Mouse (Mus musculus) intestine, embryonic 14.5 days (tissue): ENCODE data around the gene Coasy. TPM values are rescaled to one million over a fixed set of nuclear protein-coding genes. Genes with fewer than 3 reads are reported as not detected.

ENCODE experiments used
- ATAC-seq: fragments of 200-750 bp; cut with Nextera tagmentation; replicated peaks from 2 replicates; pipeline ENCODE4 v1.8.0; 2017; ENCODE audit warnings: low read depth, moderate number of reproducible peaks, moderate TSS enrichment, moderate library complexity; ENCODE audit not compliant: low FRiP score, low TSS enrichment
- DNase-seq: peaks from one replicate; pipeline ENCODE4 v3.0.0-alpha.2; 2018; ENCODE audit warnings: low spot score
- H3K27ac ChIP-seq: fragments of 300-500 bp; sonication (generic); 2 replicates; pipeline ENCODE4 v1.5.1; 2014; ENCODE audit warnings: low read depth, mild to moderate bottlenecking, control low read depth
- H3K27me3 ChIP-seq: fragments of 300-500 bp; sonication (generic); replicated peaks from 2 replicates; pipeline ENCODE4 v1.6.1; 2014; ENCODE audit warnings: low read length, control low read depth; ENCODE audit not compliant: control insufficient read depth, insufficient read depth
- H3K36me3 ChIP-seq: fragments of 300-500 bp; sonication (generic); 2 replicates; pipeline ENCODE4 v1.6.1; 2014; ENCODE audit warnings: low read length, control low read depth; ENCODE audit not compliant: control insufficient read depth, insufficient read depth
- H3K4me1 ChIP-seq: fragments of 300-500 bp; sonication (generic); replicated peaks from 2 replicates; pipeline ENCODE4 v1.6.1; 2014; ENCODE audit warnings: low read length, control low read depth, mixed read lengths; ENCODE audit not compliant: control insufficient read depth, insufficient read depth
- H3K4me2 ChIP-seq: fragments of 300-500 bp; sonication (generic); 2 replicates; pipeline ENCODE4 v1.6.1; 2014; ENCODE audit warnings: low read length
- H3K4me3 ChIP-seq: fragments of 300-500 bp; sonication (generic); 2 replicates; pipeline ENCODE4 v1.5.1; 2014; ENCODE audit warnings: low read depth, low read length, control low read depth, mixed read lengths
- H3K9ac ChIP-seq: fragments of 300-500 bp; sonication (generic); 2 replicates; pipeline ENCODE4 v1.6.1; 2014; ENCODE audit warnings: mild to moderate bottlenecking, low read length
- H3K9me3 ChIP-seq: fragments of 300-500 bp; sonication (generic); 2 replicates; pipeline ENCODE4 v1.6.1; 2016; ENCODE audit warnings: low read length, control low read depth; ENCODE audit not compliant: control insufficient read depth
- WGBS: fragments of 180-500 bp; shearing (Covaris S2); extraction: QIAGEN DNeasy Blood & Tissue Kit; methylation state at CpG from one replicate; pipeline ENCODE4 v1.1.7; 2014; 5-methylcytosine and 5-hydroxymethylcytosine counted together
- polyA plus RNA-seq: library from polyadenylated mRNA; unstranded; fragments of >200 nt; fragmentation: Nextera tagmentation; extraction: Ambion mirVana; gene quantifications from 2 replicates; pipeline ENCODE4 v1.2.1, GENCODE M21; 2014

Coasy gene
- polyA plus RNA-seq, 1 experiment from 2014 or later: 39.7 TPM

DNA sequence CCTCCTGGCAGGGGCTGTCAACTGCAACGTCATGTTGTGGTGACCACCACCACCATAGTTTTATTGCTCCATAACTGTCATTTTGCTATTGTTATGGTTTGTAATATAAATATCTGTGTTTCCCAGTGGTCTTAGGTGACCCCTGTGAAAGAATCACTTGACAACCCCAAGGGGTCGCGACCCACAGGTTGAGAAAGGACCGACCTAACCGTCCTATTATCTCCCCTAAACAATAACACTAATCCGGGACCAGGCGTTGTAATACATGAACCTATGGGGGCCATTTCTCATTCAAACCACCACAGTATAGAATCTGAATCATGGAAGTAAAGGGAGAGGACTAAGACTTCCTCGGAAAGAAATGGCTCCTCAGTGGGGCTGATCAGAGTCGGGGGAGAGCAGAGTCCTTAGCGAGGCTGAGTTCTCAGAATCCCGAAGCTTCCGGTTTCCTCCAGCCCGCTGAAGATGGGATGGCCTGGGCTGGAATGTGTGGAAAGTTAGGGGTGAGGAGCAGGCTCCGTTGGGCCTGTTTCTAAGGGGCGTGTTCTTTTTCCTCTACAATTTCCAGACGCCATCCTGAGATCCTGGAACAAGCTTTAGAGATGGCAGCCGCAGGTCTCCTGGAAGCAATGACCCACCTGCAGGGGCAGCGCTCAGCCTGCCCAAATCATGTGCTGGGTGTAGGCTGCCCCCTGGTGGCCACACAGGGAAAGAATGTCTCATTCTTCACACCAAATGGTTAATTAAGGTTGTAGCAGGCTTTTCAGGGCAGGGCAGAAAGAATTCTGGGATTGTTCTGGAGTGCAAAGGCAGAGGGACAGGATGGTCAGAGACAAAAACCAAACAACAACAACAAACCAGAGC lies 15.6 kb upstream of the Coasy start:
- Histone ChIP-seq H3K4me1 (peaks cover 38% of the 10 kb centered on the region), H3K4me2 (peak overlapping the region; percentile 50), H3K27me3 (0 out of 2 replicates have a peak, but pooled peaks cover 3% of the 10 kb centered on the region), H3K4me3 (peak overlapping the region; percentile 15), H3K36me3 (no peaks in the 10 kb centered on the region), H3K27ac (no peak overlapping the region), H3K9me3 (no peaks in the 10 kb centered on the region), H3K9ac (no peak overlapping the region)
- DNase-seq (peak; percentile 94), ATAC-seq (peak; percentile 16; the same call in 1 of the 2 replicates)
- WGBS: 21% methylated on average over 18 of the region's 18 CpGs

DNA sequence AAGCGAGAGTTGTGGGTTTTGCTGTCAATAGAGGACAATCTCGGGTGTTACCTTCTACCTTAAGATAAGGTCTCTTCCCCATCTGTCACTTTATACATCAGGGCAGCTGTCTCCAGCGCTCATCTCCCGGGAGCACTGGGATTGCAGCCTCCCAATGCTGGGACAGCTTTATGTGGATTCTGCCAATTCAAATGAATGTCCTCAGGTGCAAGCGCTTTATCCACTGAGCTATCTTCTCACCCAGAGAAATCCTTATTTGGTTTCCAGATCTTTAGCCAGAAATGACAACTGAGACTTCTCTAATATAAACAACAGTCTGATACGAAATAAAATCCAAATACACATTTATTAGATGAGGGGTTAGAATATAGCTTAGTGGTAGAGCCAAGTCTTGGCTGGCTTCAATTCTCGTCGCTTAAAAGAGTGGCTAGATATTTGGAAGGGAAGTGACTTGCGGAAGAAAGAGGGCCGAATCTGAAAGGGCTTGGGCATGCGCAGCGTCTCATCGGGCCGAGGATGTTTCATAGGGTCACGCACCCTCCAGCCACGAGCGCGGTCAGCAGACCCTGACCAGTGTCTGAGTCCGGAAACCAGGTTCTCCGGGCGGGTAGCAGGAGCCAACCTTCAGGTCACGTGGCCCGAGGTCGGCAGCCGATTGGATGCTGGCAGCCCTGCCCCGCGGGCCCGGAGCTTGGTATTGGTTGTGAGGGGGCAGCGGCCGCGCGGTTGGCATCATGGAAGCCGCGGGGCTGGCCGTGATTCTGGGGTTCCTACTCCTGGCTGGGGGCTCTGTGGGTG lies 12.8 kb upstream of the Coasy start, which contains the start of gene Naglu:
Gene Naglu (plus strand): TSS at position 622 of the 798 bp plus-strand sequence.
- 4% methylated on average over 35 of the region's 35 CpGs for WGBS
- no peak within 1 kb of the TSS for H3K27ac ChIP-seq

GRCm38 (mm10) chr11:101070189-101070527 lies 12.2 kb upstream of the Coasy start:
- Histone ChIP-seq H3K27me3 (0 out of 2 replicates have a peak, but pooled peaks cover 3% of the 10 kb centered on the region), H3K4me2 (peak overlapping the region; percentile 99), H3K9me3 (no peaks in the 10 kb centered on the region), H3K4me1 (peaks cover 11% of the 10 kb centered on the region; the same call in 1 of the 2 replicates), H3K27ac (no peak overlapping the region), H3K36me3 (no peaks in the 10 kb centered on the region), H3K4me3 (peak overlapping the region; percentile 70), H3K9ac (peak overlapping the region; percentile 64)
- ATAC-seq: peak; percentile 40
- whole genome bisulfite sequencing: 0% methylated on average over 36 of the region's 36 CpGs
- DNase-seq: no peak

More for the DNA sequence above, 12.8 kb upstream of the Coasy start, which contains the start of gene Naglu:
- Histone ChIP-seq H3K36me3 (no peaks in the 10 kb centered on the region), H3K4me3 (peak within 1 kb of the TSS; percentile 70), H3K27me3 (0 out of 2 replicates have a peak, but pooled peaks cover 3% of the 10 kb centered on the region), H3K4me2 (peak within 1 kb of the TSS; percentile 99), H3K4me1 (peaks cover 12% of the 10 kb centered on the region; the same call in 1 of the 2 replicates), H3K9me3 (no peaks in the 10 kb centered on the region), H3K9ac (peak within 1 kb of the TSS; percentile 64)
- DNase-seq (peak; percentile 93), ATAC-seq (peak; percentile 76)

DNA sequence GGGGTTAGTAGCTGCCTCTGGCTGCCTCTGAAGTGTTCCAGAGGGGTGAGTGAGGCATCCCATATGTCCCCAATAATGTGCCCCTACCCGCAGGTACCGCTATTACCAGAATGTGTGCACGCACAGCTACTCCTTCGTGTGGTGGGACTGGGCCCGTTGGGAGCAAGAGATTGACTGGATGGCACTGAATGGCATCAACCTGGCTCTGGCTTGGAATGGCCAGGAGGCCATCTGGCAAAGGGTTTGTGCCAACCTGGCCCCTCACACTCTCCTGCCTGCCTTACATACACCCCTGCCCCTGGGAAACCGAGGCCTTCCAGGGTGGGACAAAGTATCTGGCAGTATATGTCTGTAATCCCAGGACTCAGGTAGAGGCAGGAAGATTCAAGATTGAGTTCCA lies 11.4 kb upstream of the Coasy start:
- ATAC-seq (no peak), DNase-seq (no peak)
- Histone ChIP-seq H3K4me3 (no peak overlapping the region), H3K9me3 (no peaks in the 10 kb centered on the region), H3K4me1 (peaks cover 11% of the 10 kb centered on the region; the same call in 1 of the 2 replicates), H3K36me3 (no peaks in the 10 kb centered on the region), H3K9ac (no peak overlapping the region), H3K4me2 (peak overlapping the region; percentile 99; the same call in 1 of the 2 replicates), H3K27me3 (0 out of 2 replicates have a peak, but pooled peaks cover 3% of the 10 kb centered on the region), H3K27ac (no peak overlapping the region)
- WGBS: 76% methylated on average over 6 of the region's 6 CpGs

DNA sequence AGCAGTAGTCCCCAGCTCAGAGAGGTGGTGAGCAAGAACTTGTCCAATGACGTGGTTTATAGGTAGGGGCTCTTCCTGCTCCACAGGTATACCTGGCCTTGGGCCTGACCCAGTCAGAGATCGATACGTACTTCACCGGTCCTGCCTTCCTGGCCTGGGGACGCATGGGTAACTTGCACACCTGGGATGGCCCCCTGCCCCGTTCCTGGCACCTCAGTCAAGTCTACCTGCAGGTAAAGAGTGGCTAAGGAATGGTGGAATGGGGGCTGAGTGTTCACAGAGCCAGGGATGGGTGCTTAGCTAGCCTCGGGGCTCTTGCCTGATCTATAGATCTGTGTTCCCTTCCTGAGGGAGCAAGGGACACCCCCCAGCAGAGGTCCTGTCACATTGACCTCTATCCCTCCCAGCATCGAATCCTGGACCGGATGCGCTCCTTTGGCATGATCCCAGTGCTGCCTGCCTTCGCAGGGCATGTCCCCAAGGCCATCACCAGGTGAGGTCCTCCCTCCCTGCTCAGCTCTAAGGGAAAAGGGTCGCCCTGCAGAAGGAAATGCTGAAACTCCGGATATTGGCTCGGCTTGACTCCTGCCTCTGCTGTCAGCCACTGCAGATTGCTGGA lies 10.4 kb upstream of the Coasy start:
- no peak for DNase-seq
- no peak for ATAC-seq
- Histone ChIP-seq H3K4me3 (no peak overlapping the region), H3K9ac (no peak overlapping the region), H3K4me1 (peaks cover 5% of the 10 kb centered on the region; the same call in 1 of the 2 replicates), H3K9me3 (no peaks in the 10 kb centered on the region), H3K36me3 (no peaks in the 10 kb centered on the region), H3K27ac (no peak overlapping the region), H3K27me3 (peaks cover 5% of the 10 kb centered on the region; the same call in 1 of the 2 replicates), H3K4me2 (no peak overlapping the region)
- 78% methylated on average over 14 of the region's 14 CpGs for WGBS

DNA sequence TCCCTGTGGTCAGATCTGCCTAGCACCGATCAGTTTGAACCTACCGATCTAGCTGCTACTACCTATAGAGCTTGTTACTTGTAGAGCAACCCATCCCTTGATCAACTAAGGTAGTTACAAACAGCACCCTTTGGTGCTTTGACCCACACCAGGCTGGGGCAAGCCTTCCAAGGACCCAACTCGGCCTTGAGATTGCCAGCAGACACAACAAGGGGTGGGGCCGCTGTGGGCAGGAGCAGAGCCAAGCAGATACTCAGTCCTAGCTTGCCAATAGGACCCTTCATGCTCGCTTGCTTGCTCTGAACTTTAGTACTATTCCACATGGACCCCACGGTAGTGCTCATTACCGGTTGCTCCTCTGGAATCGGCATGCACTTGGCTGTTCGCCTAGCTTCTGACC lies 4.2 kb upstream of the Coasy start, which contains the start of gene Hsd17b1:
Gene Hsd17b1 (plus strand): TSS at position 291 of the 400 bp plus-strand sequence.
- H3K9me3 ChIP-seq: no peaks in the 10 kb centered on the region
- WGBS: 69% methylated on average over 9 of the region's 9 CpGs
- H3K27me3 ChIP-seq: peaks cover 47% of the 10 kb centered on the region
- no peak within 1 kb of the TSS for H3K4me3 ChIP-seq
- ATAC-seq: no peak
- H3K27ac ChIP-seq: no peak within 1 kb of the TSS
- DNase-seq: no peak
- no peaks in the 10 kb centered on the region for H3K36me3 ChIP-seq
- no peak within 1 kb of the TSS for H3K4me2 ChIP-seq
- peaks cover 7% of the 10 kb centered on the region; the same call in 1 of the 2 replicates for H3K4me1 ChIP-seq
- no peak within 1 kb of the TSS for H3K9ac ChIP-seq

DNA sequence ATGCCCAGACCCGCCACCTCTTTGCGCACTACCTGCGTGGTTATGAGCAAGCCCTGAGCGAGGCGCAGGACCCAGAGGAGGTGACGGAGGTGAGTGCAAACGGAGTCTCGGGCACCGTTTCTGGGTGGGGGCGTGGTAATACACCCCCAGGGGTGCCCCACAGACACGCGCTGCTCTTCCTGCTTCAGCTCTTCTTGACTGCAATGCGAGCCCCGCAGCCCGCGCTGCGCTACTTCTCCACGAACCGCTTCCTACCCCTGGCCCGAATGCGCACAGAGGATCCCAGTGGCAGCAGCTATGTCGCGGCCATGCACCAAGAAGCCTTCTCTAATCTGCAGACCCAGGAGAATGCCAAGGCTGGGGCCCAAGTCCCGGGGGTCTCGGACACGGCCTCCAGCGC lies 2.6 kb upstream of the Coasy start:
- Histone ChIP-seq H3K4me3 (peak overlapping the region; percentile 11), H3K36me3 (peaks cover under 1% of the 10 kb centered on the region; the same call in 1 of the 2 replicates), H3K9ac (no peak overlapping the region), H3K9me3 (no peaks in the 10 kb centered on the region), H3K27me3 (peaks cover 47% of the 10 kb centered on the region), H3K27ac (no peak overlapping the region), H3K4me1 (peaks cover 16% of the 10 kb centered on the region; the same call in 1 of the 2 replicates), H3K4me2 (peak overlapping the region; percentile 30)
- 2% methylated on average over 27 of the region's 27 CpGs for WGBS
- no peak for ATAC-seq
- no peak for DNase-seq

GRCm38 (mm10) chr11:101080421-101080820 lies 1.9 kb upstream of the Coasy start:
- H3K27me3 ChIP-seq: peaks cover 47% of the 10 kb centered on the region
- 71% methylated on average over 5 of the region's 5 CpGs for WGBS

More at GRCm38 (mm10) chr11:101080421-101080820, 1.9 kb upstream of the Coasy start:
- no peak overlapping the region for H3K27ac ChIP-seq
- H3K36me3 ChIP-seq: peaks cover 7% of the 10 kb centered on the region; the same call in 1 of the 2 replicates
- ATAC-seq: no peak
- H3K4me1 ChIP-seq: peaks cover 16% of the 10 kb centered on the region; the same call in 1 of the 2 replicates
- H3K9me3 ChIP-seq: no peaks in the 10 kb centered on the region
- H3K4me3 ChIP-seq: no peak overlapping the region
- no peak for DNase-seq
- H3K4me2 ChIP-seq: no peak overlapping the region
- no peak overlapping the region for H3K9ac ChIP-seq
